8 mouse cellular contexts compared by ENCODE assay signal in the genomic region with DNA sequence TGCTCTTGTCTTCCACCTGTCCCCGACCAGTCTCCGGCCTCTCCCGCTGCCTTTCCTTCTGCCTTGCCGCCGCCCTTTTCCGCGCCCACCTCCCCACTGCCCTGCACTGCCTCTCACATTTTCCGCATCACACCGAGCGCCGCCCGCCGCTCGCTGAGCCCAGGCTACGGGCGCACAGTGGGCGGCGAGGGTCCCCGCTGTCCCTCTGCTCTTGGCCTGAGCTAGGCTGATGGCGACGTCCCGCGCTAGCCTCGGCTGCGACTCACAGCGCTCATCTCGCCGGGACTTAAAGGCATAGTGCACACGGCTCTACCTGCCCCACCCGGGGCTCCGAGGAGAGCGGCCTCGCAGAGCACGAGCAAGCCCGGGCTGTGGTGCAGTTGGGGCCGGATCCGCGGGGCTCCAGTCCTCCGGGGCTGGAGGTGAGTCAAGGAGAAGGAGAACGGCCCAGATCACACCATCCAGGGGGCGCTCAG. TPM values are rescaled to one million over a fixed set of nuclear protein-coding genes. Genes with fewer than 3 reads are reported as not detected.
DNase-seq lines count a peak whose midpoint lies in the region; ATAC-seq and TF ChIP-seq lines count a peak whose summit lies in the region.

No protein-coding gene starts in this region.

- peaks cover 27% of the 10 kb centered on the region for H3K4me1 ChIP-seq in kidney, embryonic 15.5 days
- peaks cover 5% of the 10 kb centered on the region; the same call in 1 of the 2 replicates for H3K4me1 ChIP-seq in embryonic facial prominence, embryonic 14.5 days (ENCODE audit: control insufficient read depth, insufficient read depth, low read length)

- no peak for DNase-seq in kidney, postnatal 25 days
- DNase-seq in brain, embryonic 14.5 days (ENCODE audit: low read depth): peak; percentile 52
- peak; percentile 10 for DNase-seq in embryonic facial prominence, embryonic 14.5 days (ENCODE audit: low spot score)
- DNase-seq in left cerebral cortex, postnatal 36 days (ENCODE audit: low spot score in 2 of 2): peak; percentile 57 to 58
- peak; percentile 41 for DNase-seq in right cerebral cortex, adult 18-20 months
- no peak for DNase-seq in yolk sac, embryonic 10.5 days (ENCODE audit: low spot score)
- no peak for DNase-seq in ovary, postnatal 10 days (ENCODE audit: low spot score)

- intact Hi-C loops in left cerebral cortex, postnatal 36 days (cut with DNase I): loop anchor here (2.0 to 5.0 kb wide), 2 partner anchors 59 to 160 kb away; no protein-coding TSS in a partner anchor

- peaks cover 70% of the 10 kb centered on the region for H3K27me3 ChIP-seq in kidney, embryonic 15.5 days
- peaks cover 70% of the 10 kb centered on the region for H3K27me3 ChIP-seq in embryonic facial prominence, embryonic 14.5 days (replicated peaks; ENCODE audit: control insufficient read depth, insufficient read depth, low read length)

- WGBS in kidney, embryonic 15.5 days: under 1% methylated on average over 41 of the region's 41 CpGs
- WGBS in embryonic facial prominence, embryonic 14.5 days: under 1% methylated on average over 38 of the region's 41 CpGs

- no peak for TF ChIP-seq POLR2A in brain, embryonic 14.5 days (IDR thresholded peaks at IDR 0.05; ENCODE audit: borderline replicate concordance, extremely low read depth, insufficient read depth, insufficient read length, poor library complexity, severe bottlenecking)

- no peaks in the 10 kb centered on the region for H3K36me3 ChIP-seq in kidney, embryonic 15.5 days
- H3K36me3 ChIP-seq in embryonic facial prominence, embryonic 14.5 days (ENCODE audit: control insufficient read depth, insufficient read depth, low read length): no peaks in the 10 kb centered on the region

- H3K9ac ChIP-seq in kidney, embryonic 15.5 days: peak overlapping the region; percentile 27; the same call in 1 of the 2 replicates
- peak overlapping the region; percentile 51 for H3K9ac ChIP-seq in embryonic facial prominence, embryonic 14.5 days (ENCODE audit: low read depth, low read length)

- TF ChIP-seq CTCF in brain, embryonic 14.5 days (IDR thresholded peaks at IDR 0.05; ENCODE audit: borderline replicate concordance, extremely low read depth, insufficient read depth, insufficient read length): peak; percentile 10; the same call in 1 of the 2 replicates

- 0 out of 2 replicates have a peak, but pooled peaks have one; percentile 44 for ATAC-seq in kidney, embryonic 15.5 days (replicated peaks; ENCODE audit: low FRiP score)
- peak; percentile 23; the same call in 1 of the 2 replicates for ATAC-seq in embryonic facial prominence, embryonic 14.5 days (ENCODE audit: low read depth)

- H3K27ac ChIP-seq in kidney, embryonic 15.5 days: no peak overlapping the region
- H3K27ac ChIP-seq in embryonic facial prominence, embryonic 14.5 days (replicated peaks; ENCODE audit: low read depth, low read length): no peak overlapping the region

- peak overlapping the region; percentile 95 for H3K4me2 ChIP-seq in kidney, embryonic 15.5 days
- peak overlapping the region; percentile 98 for H3K4me2 ChIP-seq in embryonic facial prominence, embryonic 14.5 days (ENCODE audit: low read depth, low read length)

- H3K4me3 ChIP-seq in kidney, embryonic 15.5 days (replicated peaks): peak overlapping the region; percentile 51
- peak overlapping the region; percentile 52 for H3K4me3 ChIP-seq in embryonic facial prominence, embryonic 14.5 days (ENCODE audit: low read depth, low read length)

- no peaks in the 10 kb centered on the region for H3K9me3 ChIP-seq in kidney, embryonic 15.5 days (replicated peaks)
- H3K9me3 ChIP-seq in embryonic facial prominence, embryonic 14.5 days (ENCODE audit: control insufficient read depth, low read length): no peaks in the 10 kb centered on the region

RNA-seq across cellular contexts. Expression of a gene that starts 0.4 kb away (rescaled TPM):
- 3.2 and 4.5 TPM in 2 replicates for polyA plus RNA-seq in kidney, embryonic 15.5 days (2015; fragmentation: Nextera tagmentation; extraction: Ambion mirVana)
- 143 and 205 TPM in 2 replicates for polyA plus RNA-seq in brain, embryonic 14.5 days (2012; rRNA removed)
- polyA plus RNA-seq in embryonic facial prominence, embryonic 14.5 days (2014; fragmentation: Nextera tagmentation; extraction: Ambion mirVana): 6.4 and 8.3 TPM in 2 replicates
- total RNA-seq in left cerebral cortex, postnatal 36 days (2021): 100 to 1,000 TPM; 455 to 509 TPM

Comparison
In these comparisons a context has a peak if more than half of its experiments do, and no peak if none do; other contexts are left out.
1. DNase-seq: peak in brain, embryonic 14.5 days (single experiment), embryonic facial prominence, embryonic 14.5 days (single experiment), left cerebral cortex, postnatal 36 days (2 of 2) and right cerebral cortex, adult 18-20 months (single experiment); none in kidney, postnatal 25 days (0 of 2), yolk sac, embryonic 10.5 days (single experiment) and ovary, postnatal 10 days (single experiment).
2. RNA of a gene that starts 0.4 kb away (polyA plus RNA-seq): 143 to 205 TPM in brain, embryonic 14.5 days; 6.4 to 8.3 TPM in embryonic facial prominence, embryonic 14.5 days and 3.2 to 4.5 TPM in kidney, embryonic 15.5 days; every median in the first group is over 10 times any median in the second.